Mouse (Mus musculus): ENCODE data around the gene Xlr5b. TPM values are rescaled to one million over a fixed set of nuclear protein-coding genes. Genes with fewer than 3 reads are reported as not detected.
"Not testable (repeated sequence)": the region's sequence is repeated elsewhere in the genome, so short reads cannot be mapped to it uniquely, and the experiment has no call there.

Xlr5b gene
- total RNA-seq (2021) = not detected
- long read RNA-seq, experiment 1 = 0 reads
- long read RNA-seq, experiment 2 = 0 reads

DNA sequence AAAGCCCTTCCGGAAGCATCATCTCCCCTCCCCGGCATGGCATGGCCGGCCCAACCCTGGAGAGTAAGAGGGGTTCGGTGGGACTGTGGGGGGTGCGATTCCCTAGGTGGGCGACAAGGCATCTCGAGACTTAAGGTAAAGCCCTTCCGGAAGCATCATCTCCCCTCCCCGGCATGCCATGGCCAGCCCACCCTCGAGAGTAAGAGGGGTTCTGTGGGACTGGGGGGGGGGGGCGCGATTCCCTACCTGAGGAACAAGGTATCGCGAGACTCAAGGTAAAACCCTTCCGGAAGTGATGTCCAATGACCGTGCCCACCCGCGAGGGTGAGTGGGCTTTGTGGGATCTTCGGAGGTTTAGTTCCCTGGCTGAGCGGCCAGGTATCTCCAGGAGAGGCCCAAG is at the start of gene Xlr5b:
Gene Xlr5b (plus strand): TSS at position 301 of the 400 bp plus-strand sequence.
- DNase-seq (ENCODE audit: low spot score in 2 of 2) = not testable (repeated sequence)

DNA sequence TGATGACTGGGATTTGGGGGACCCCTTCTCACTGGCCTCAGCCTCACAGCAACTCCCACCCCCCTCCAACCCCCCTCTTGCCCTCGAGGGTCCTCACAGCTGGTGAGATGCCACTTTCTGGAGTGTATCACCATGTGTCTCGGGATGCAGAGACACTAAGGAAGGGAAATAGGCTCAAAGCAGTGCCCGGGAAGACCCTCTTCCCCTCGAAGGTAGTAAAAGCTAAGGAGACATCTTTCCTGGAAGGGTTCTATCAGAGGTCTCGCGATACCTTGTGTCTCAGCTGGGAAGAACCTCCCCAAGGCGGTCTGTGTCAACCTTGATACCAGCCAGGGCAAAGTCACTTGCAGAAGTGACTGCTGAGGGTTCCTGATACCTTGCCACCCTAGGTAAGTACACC is 31.8 kb upstream of the Xlr5b start, which contains the start of gene Gm14685:
Gene Gm14685 (plus strand): TSS at position 301 of the 400 bp plus-strand sequence.
- not testable (repeated sequence) for DNase-seq (ENCODE audit: low spot score in 2 of 2)

DNA sequence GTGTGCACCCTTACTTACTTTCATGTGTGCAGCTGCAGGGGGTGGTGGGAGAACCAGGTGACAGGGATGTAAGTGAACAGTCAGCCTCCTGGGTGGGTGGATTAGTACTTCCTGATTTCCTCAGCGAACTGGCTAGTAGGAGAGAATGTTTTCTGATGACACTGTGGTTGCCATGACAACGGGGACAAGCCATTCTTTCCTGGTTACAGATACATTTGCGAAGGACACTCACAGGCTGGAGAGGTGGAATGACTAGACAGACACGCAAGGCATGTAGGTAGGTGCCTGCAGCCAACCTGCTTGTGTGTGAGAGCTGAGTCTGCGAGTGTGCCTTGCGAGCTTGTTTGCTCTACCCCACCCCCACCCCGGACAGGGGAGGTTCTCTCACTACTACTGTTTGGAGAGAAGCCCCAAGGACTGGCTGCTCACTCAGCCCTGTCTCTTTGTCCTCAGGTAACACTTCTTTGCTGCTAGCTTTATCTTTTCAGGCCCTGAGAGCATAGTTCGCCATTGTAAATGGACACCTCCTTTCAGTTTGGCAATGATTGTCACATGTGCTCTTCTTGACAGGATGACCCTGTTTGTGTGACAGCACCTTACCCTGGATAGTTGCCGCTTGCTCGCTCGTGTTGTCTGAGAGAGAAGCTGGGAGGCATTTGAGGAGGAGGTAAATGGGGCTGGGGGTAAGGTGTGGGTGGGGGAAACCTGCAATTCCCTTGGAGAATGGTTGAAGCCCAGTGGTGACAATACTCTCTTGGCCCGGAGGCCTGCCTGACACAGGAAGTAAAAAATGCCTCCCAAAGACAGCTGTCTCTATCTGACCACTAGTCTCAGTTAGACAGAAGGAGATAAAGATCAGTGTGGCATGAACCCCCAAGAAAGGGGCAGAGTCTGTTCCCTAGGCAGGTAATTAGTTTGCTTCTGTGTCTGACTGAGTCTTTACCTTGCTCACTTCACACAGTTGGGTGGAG is 25.5 kb upstream of the Xlr5b start:
- not testable (repeated sequence) for DNase-seq (ENCODE audit: low spot score in 2 of 2)

DNA sequence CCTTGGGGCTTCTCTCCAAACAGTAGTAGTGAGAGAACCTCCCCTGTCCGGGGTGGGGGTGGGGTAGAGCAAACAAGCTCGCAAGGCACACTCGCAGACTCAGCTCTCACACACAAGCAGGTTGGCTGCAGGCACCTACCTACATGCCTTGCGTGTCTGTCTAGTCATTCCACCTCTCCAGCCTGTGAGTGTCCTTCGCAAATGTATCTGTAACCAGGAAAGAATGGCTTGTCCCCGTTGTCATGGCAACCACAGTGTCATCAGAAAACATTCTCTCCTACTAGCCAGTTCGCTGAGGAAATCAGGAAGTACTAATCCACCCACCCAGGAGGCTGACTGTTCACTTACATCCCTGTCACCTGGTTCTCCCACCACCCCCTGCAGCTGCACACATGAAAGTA is 5.4 kb upstream of the Xlr5b start:
- DNase-seq (ENCODE audit: low spot score in 2 of 2) = not testable (repeated sequence)

DNA sequence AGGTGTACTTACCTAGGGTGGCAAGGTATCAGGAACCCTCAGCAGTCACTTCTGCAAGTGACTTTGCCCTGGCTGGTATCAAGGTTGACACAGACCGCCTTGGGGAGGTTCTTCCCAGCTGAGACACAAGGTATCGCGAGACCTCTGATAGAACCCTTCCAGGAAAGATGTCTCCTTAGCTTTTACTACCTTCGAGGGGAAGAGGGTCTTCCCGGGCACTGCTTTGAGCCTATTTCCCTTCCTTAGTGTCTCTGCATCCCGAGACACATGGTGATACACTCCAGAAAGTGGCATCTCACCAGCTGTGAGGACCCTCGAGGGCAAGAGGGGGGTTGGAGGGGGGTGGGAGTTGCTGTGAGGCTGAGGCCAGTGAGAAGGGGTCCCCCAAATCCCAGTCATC is 754 bp downstream of the Xlr5b start, which contains the start of gene DXBay18:
Gene DXBay18 (minus strand): TSS at position 101 of the 400 bp plus-strand sequence.
- DNase-seq (ENCODE audit: low spot score in 2 of 2) = not testable (repeated sequence)

DNA sequence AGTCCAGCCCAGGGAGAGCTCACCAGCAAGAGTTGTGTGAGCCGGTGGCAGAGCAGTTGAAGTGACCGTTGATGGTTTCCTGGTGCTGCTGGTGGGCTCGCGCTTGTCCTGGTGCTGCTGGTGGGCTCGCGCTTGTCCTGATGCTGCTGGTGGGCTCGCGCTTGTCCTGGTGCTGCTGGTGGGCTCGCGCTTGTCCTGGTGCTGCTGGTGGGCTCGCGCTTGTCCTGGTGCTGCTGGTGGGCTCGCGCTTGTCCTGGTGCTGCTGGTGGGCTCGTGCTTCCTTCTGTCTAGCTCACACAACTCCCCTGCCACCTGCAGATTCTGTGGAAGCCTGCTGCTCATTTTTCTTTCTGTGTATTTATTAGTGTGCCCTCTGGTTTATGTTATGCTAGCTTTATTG is 28.3 kb downstream of the Xlr5b start, which contains the start of gene Spin2d:
Gene Spin2d (minus strand): TSS at position 101 of the 400 bp plus-strand sequence.
- DNase-seq (ENCODE audit: low spot score in 2 of 2) = not testable (repeated sequence)

DNA sequence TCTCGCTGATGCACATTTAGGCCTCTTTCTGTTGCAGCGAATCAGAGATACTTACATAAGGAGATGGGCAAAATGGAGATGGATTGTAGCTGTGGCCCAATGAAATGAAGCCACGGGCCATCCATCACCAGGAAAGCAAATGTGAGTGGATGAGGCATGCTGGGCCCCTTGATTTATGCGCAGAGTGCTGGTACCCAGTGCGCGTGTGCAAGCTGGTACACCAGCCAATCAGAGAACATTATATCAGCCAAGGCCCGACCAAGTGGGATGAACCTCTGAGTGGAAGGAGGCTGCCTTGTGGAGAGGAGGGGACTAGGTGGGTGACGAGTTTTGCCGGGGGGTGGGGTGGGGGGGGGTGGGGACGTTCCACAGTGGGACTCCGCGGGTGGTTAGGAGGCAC is 43.3 kb downstream of the Xlr5b start, which contains the start of gene Xlr3b:
Gene Xlr3b (plus strand): TSS at position 274 of the 400 bp plus-strand sequence.
- not testable (repeated sequence) for DNase-seq (ENCODE audit: low spot score in 2 of 2)

Other genes starting within 250 kb of the Xlr5b start
- 10 to 100 TPM; 26.9 to 28.8 TPM for gene Cetn2, start 230.4 kb upstream of the Xlr5b start, total RNA-seq (2021)
- 10 to 100 TPM; 13.5 to 15.7 TPM for gene Nsdhl, start 230.2 kb upstream of the Xlr5b start, total RNA-seq (2021)
- 10 to 100 TPM; 13.9 to 21.5 TPM for gene Zfp185, start 161.5 kb upstream of the Xlr5b start, total RNA-seq (2021)
- under 1 TPM in 1 of 2 experiments, not detected in 1; 0.12 TPM for gene Pnma5, start 111.7 kb upstream of the Xlr5b start, total RNA-seq (2021)
- gene Pnma3, start 84.0 kb upstream of the Xlr5b start, total RNA-seq (2021) = not detected
- gene Xlr4a, start 66.3 kb upstream of the Xlr5b start, total RNA-seq (2021) = under 1 TPM in 1 of 2 experiments, not detected in 1; 0.26 TPM
- gene Xlr3a, start 51.7 kb upstream of the Xlr5b start, total RNA-seq (2021) = under 1 TPM; 0.54 to 0.88 TPM
- under 1 TPM in 1 of 2 experiments, not detected in 1; 0.15 TPM for gene Gm14685, start 31.7 kb upstream of the Xlr5b start, total RNA-seq (2021)
- gene DXBay18, start 654 bp downstream of the Xlr5b start, total RNA-seq (2021) = not detected
- gene Spin2d, start 28.2 kb downstream of the Xlr5b start, total RNA-seq (2021) = not detected
- 10 to 100 TPM in 1 of 2 experiments, under 1 TPM in 1; 0.93 to 11.6 TPM for gene Xlr3b, start 43.4 kb downstream of the Xlr5b start, total RNA-seq (2021)
- under 1 TPM in 1 of 2 experiments, not detected in 1; 0.20 TPM for gene Xlr4b, start 65.5 kb downstream of the Xlr5b start, total RNA-seq (2021)
- 1 to 10 TPM; 6.8 to 7.2 TPM for gene F8a, start 79.5 kb downstream of the Xlr5b start, total RNA-seq (2021)
- gene Xlr4c, start 94.3 kb downstream of the Xlr5b start, total RNA-seq (2021) = under 1 TPM in 1 of 2 experiments, not detected in 1; 0.49 TPM
- gene Xlr3c, start 116.6 kb downstream of the Xlr5b start, total RNA-seq (2021) = not detected
- gene Xlr5a, start 144.2 kb downstream of the Xlr5b start, total RNA-seq (2021) = not detected
- gene Xlr5c, start 144.2 kb downstream of the Xlr5b start, total RNA-seq (2021) = not detected
- not detected for gene Gm45015, start 188.0 kb downstream of the Xlr5b start, total RNA-seq (2021)
- gene Zfp275, start 193.8 kb downstream of the Xlr5b start, total RNA-seq (2021) = 10 to 100 TPM; 24.3 to 26.3 TPM
- gene Gm18336, start 249.9 kb downstream of the Xlr5b start, total RNA-seq (2021) = not detected